Mouse (Mus musculus) CH12.LX (cell line): ENCODE results near the gene Myom3. TPM values are rescaled to one million over a fixed set of nuclear protein-coding genes. Genes with fewer than 3 reads are reported as not detected.

ENCODE experiments used
- DNase-seq: peaks from one replicate; pipeline ENCODE4 v3.0.0-alpha.2; 2013; ENCODE audit errors: extremely low read depth
- H3K27ac ChIP-seq: 2 replicates; pipeline ENCODE4 v1.5.1; 2012; ENCODE audit warnings: low read depth, mild to moderate bottlenecking, control low read depth, moderate library complexity; ENCODE audit not compliant: insufficient read depth
- H3K27me3 ChIP-seq: replicated peaks from 2 replicates; pipeline ENCODE3; 2012; ENCODE audit warnings: inconsistent platforms
- H3K36me3 ChIP-seq, 2 experiments: replicated peaks in 1 of 2; 2 replicates each; pipeline versions ENCODE3 to v1.6.1; 2012; ENCODE audit warnings: inconsistent platforms in 1 of 2, low read length in 1 of 2, mild to moderate bottlenecking in 1 of 2, mixed read lengths in 1 of 2, moderate library complexity in 1 of 2; ENCODE audit not compliant: control insufficient read depth in 1 of 2, insufficient read depth in 1 of 2
- H3K4me1 ChIP-seq, 2 experiments: 2 replicates each; pipeline ENCODE4 v1.6.1; 2012; ENCODE audit warnings: inconsistent platforms in 1 of 2, moderate library complexity in 1 of 2; ENCODE audit not compliant: insufficient read depth in 2 of 2, control insufficient read depth in 1 of 2
- H3K4me2 ChIP-seq: 2 replicates; pipeline ENCODE4 v1.6.1; 2012; ENCODE audit warnings: low read depth, mild to moderate bottlenecking, control low read depth; ENCODE audit not compliant: poor library complexity, insufficient read depth, severe bottlenecking
- H3K4me3 ChIP-seq, 3 experiments: fragments of 150-350 bp in 1 of 3; sonication (generic) in 1 of 3; replicated peaks in 1 of 3; 2 replicates each; pipeline versions ENCODE3 to v1.5.1; 2011 to 2012; ENCODE audit warnings: low read depth in 2 of 3, low read length in 2 of 3, mild to moderate bottlenecking in 2 of 3, moderate library complexity in 2 of 3, control low read depth in 1 of 3, improper control_type of control experiment in 1 of 3, inconsistent platforms in 1 of 3, mixed read lengths in 1 of 3; ENCODE audit not compliant: poor library complexity in 1 of 3
- H3K79me2 ChIP-seq: replicated peaks from 2 replicates; pipeline ENCODE4 v1.6.1; 2012; ENCODE audit warnings: mild to moderate bottlenecking, moderate library complexity; ENCODE audit not compliant: control insufficient read depth, poor library complexity, insufficient read depth, severe bottlenecking; ENCODE audit errors: extremely low read depth
- H3K9ac ChIP-seq: 2 replicates; pipeline ENCODE4 v1.6.1; 2012; ENCODE audit warnings: low read depth, mild to moderate bottlenecking, control low read depth, moderate library complexity; ENCODE audit not compliant: insufficient read depth
- H3K9me3 ChIP-seq: replicated peaks from 2 replicates; pipeline ENCODE3; 2012; ENCODE audit warnings: low read length, inconsistent platforms, mixed read lengths
- BHLHE40 ChIP-seq: IDR thresholded peaks from 2 replicates; pipeline ENCODE4 v1.6.1; 2011; ENCODE audit warnings: mild to moderate bottlenecking, low read depth, low read length, improper control_type of control experiment
- CHD1 ChIP-seq: IDR thresholded peaks from 2 replicates; pipeline ENCODE4 v1.6.1; 2012; ENCODE audit warnings: low read depth, low read length, improper control_type of control experiment, inconsistent platforms
- CTCF ChIP-seq, 2 experiments: IDR thresholded peaks in 1 of 2; conservative IDR thresholded peaks in 1 of 2; 2 replicates each; pipeline ENCODE4 v1.5.1; 2011 to 2012; ENCODE audit warnings: low read depth in 2 of 2, low read length in 2 of 2, improper control_type of control experiment in 1 of 2, inconsistent platforms in 1 of 2, mild to moderate bottlenecking in 1 of 2, moderate library complexity in 1 of 2
- E2F4 ChIP-seq: IDR thresholded peaks from 2 replicates; pipeline ENCODE4 v1.6.1; 2011; ENCODE audit warnings: low read depth, low read length, improper control_type of control experiment; ENCODE audit not compliant: insufficient replicate concordance
- EP300 ChIP-seq: IDR thresholded peaks from 2 replicates; pipeline ENCODE4 v1.6.1; 2011; ENCODE audit warnings: low read length, improper control_type of control experiment
- ETS1 ChIP-seq: conservative IDR thresholded peaks from 2 replicates; pipeline ENCODE4 v1.6.1; 2012; ENCODE audit warnings: low read depth, mild to moderate bottlenecking, inconsistent platforms, low read length, improper control_type of control experiment, moderate library complexity
- JUND ChIP-seq: conservative IDR thresholded peaks from 2 replicates; pipeline ENCODE4 v1.6.1; 2011; ENCODE audit warnings: low read depth, low read length, improper control_type of control experiment
- MYC ChIP-seq: IDR thresholded peaks from 2 replicates; pipeline ENCODE4 v1.6.1; 2011; ENCODE audit warnings: low read depth, mild to moderate bottlenecking, improper control_type of control experiment, low read length
- NRF1 ChIP-seq: IDR thresholded peaks from 2 replicates; pipeline ENCODE4 v1.6.1; 2014; ENCODE audit warnings: low read depth, mild to moderate bottlenecking, inconsistent platforms, low read length, improper control_type of control experiment, moderate library complexity
- POLR2A ChIP-seq: IDR thresholded peaks from 2 replicates; pipeline ENCODE4 v1.6.1; 2011; ENCODE audit warnings: low read depth, mild to moderate bottlenecking, improper control_type of control experiment, low read length
- RAD21 ChIP-seq: IDR thresholded peaks from 2 replicates; pipeline ENCODE4 v1.6.1; 2011; ENCODE audit warnings: low read depth, mild to moderate bottlenecking, low read length, improper control_type of control experiment, moderate library complexity
- RCOR1 ChIP-seq: conservative IDR thresholded peaks from 2 replicates; pipeline ENCODE4 v1.6.1; 2012; ENCODE audit warnings: low read depth, mild to moderate bottlenecking, inconsistent platforms, low read length, improper control_type of control experiment
- SMC3 ChIP-seq: IDR thresholded peaks from 2 replicates; pipeline ENCODE4 v1.6.1; 2011; ENCODE audit warnings: low read depth, low read length, improper control_type of control experiment
- TCF12 ChIP-seq: IDR thresholded peaks from 2 replicates; pipeline ENCODE4 v1.6.1; 2014; ENCODE audit warnings: low read depth, mild to moderate bottlenecking, inconsistent platforms, low read length, improper control_type of control experiment
- ZNF384 ChIP-seq: IDR thresholded peaks from 2 replicates; pipeline ENCODE4 v1.6.1; 2012; ENCODE audit warnings: low read depth, low read length, improper control_type of control experiment, inconsistent platforms
- dilution Hi-C: fragments of 300-500 bp; cut with MboI; formaldehyde crosslinking; loops from 2 replicates; pipeline ENCODE4 v1.14.3; 2020; ENCODE audit warnings: low sequenced_read_pairs; ENCODE audit not compliant: extremely low pct_unique_long_range_greater_than_20kb, extremely low pct_ligation_motif_present
- in situ Hi-C: fragments of 300-500 bp; cut with MboI; formaldehyde crosslinking; loops from 3 replicates; pipeline ENCODE4 v1.14.3; 2019; ENCODE audit warnings: low sequenced_read_pairs, low pct_ligation_motif_present, low pct_unique_long_range_greater_than_20kb, mixed read lengths
- polyA plus RNA-seq: library from polyadenylated mRNA; unstranded; fragments of >175 nt; gene quantifications from 2 replicates; pipeline ENCODE4 v1.2.1, GENCODE M21; 2012; ENCODE audit warnings: low read depth; ENCODE audit not compliant: insufficient read length
- total RNA-seq, 2 experiments: library from RNA; depleted of rRNA; stranded (reverse); fragments of 300-350 nt in 1 of 2; fragments of >200 nt in 1 of 2; gene quantifications; 2 replicates each; pipeline ENCODE4 v1.2.3; 2012 to 2014

Myom3 gene
- total and polyA plus RNA-seq, 3 experiments = 0.04 TPM; not detected in 2

DNA sequence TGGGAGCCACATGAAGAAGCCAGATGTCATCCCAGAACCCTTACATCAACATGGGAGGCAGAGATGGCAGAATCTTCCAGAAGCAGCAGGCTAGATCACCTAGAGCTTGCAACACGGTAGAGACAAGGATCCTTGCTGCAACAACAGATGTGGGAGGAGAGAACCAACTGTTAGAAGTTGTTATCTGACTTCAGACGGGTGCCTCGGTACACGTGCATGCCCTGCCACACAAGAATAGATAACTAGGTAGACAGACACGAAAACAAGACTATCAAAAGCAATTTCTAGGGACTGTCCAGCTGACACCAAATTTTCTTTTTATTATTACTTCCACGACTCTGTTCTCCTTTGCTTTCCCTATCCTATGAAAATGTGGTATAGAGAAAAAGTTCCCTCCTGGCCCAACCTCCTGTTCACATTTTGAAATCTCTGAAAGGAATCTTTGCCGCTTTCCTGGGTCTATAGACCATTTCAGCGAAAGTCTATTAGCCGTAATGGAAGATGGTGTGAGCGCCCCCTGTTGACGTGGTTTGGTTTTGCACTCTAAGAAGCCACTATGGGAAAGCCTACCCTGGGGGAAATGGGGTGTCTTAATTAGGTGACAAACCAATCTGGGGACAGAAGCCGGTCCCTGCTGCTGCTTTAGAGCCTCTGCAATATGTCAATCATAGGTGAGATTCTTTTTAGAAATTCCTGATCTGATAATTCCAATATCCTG, 57.5 kb downstream of the Myom3 start:
- no peaks in the 10 kb centered on the region for H3K36me3 ChIP-seq
- H3K4me1 ChIP-seq = 0 out of 4 replicates have a peak, but pooled peaks cover 0 to 3% of the 10 kb centered on the region in 2 experiments
- H3K79me2 ChIP-seq = no peaks in the 10 kb centered on the region
- H3K9me3 ChIP-seq = peaks cover 10% of the 10 kb centered on the region
- dilution Hi-C loops = no loop called here
- H3K9ac ChIP-seq = no peak overlapping the region
- H3K27me3 ChIP-seq = peaks cover 6% of the 10 kb centered on the region
- H3K4me2 ChIP-seq = no peak overlapping the region
- DNase-seq = peak; percentile 43
- H3K27ac ChIP-seq = no peak overlapping the region
- TF ChIP-seq RAD21 (peak; percentile 39), NRF1 (no peak), POLR2A (no peak), ZNF384 (no peak), SMC3 (peak; percentile 43), RCOR1 (no peak), CTCF (conservative IDR thresholded peaks at IDR 0.05 in 1 of 2, IDR thresholded peaks at IDR 0.05 in 1 of 2; ENCODE audit: low read depth in 2 of 2, low read length in 2 of 2) (peak; percentile 63 to 72), BHLHE40 (no peak)
- H3K4me3 ChIP-seq = no peak overlapping the region
- in situ Hi-C loops = no loop called here

DNA sequence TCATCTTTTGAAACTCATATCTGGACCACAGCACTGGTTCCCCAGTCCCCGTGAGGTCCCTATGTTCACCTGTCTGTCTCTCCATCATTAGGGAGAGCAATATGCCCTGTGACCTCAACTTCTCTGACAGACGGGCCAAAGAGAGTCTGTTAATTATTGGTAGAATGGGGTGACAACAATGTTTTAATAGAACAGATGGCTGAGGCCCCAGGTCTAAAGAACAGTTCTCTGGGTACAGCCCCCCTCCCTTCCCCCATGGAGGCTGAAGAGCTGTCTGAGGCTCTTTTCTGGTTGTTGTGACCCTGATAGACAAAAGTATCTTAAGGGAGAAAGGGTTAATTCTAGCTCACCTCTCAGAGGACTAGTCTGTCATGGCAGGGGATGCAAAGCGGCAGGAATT, 58.9 kb downstream of the Myom3 start:
- H3K9ac ChIP-seq = no peak overlapping the region
- H3K9me3 ChIP-seq = peaks cover 4% of the 10 kb centered on the region
- H3K36me3 ChIP-seq = no peaks in the 10 kb centered on the region
- peaks cover 6% of the 10 kb centered on the region for H3K27me3 ChIP-seq
- dilution Hi-C loops = no loop called here
- H3K4me3 ChIP-seq = no peak overlapping the region
- H3K4me1 ChIP-seq = 0 out of 4 replicates have a peak, but pooled peaks cover 0 to 3% of the 10 kb centered on the region in 2 experiments
- in situ Hi-C loops = no loop called here
- no peaks in the 10 kb centered on the region for H3K79me2 ChIP-seq
- H3K27ac ChIP-seq = no peak overlapping the region
- H3K4me2 ChIP-seq = no peak overlapping the region
- DNase-seq = no peak
- no peak for TF ChIP-seq CHD1
- no peak for TF ChIP-seq TCF12
- no peak for TF ChIP-seq ZNF384
- no peak for TF ChIP-seq ETS1
- no peak for TF ChIP-seq RCOR1
- TF ChIP-seq E2F4 = no peak
- TF ChIP-seq MYC = no peak
- TF ChIP-seq EP300 = no peak
- TF ChIP-seq JUND = no peak
- TF ChIP-seq RAD21 = no peak
